Mouse (Mus musculus) liver, adult 2 months (tissue): ENCODE results near the gene Slc45a3.

Experiments
- CTCF ChIP-seq: fragments of 200-500 bp; IDR thresholded peaks from 2 replicates; pipeline ENCODE4 v1.5.1; 2011; ENCODE audit warnings: low read depth, low read length, control low read depth
- POLR2A ChIP-seq: fragments of 200-500 bp; IDR thresholded peaks from 2 replicates; pipeline ENCODE4 v1.6.1; 2011; ENCODE audit warnings: low read length, control low read depth; ENCODE audit not compliant: insufficient read depth; ENCODE audit errors: extremely low read depth

DNA sequence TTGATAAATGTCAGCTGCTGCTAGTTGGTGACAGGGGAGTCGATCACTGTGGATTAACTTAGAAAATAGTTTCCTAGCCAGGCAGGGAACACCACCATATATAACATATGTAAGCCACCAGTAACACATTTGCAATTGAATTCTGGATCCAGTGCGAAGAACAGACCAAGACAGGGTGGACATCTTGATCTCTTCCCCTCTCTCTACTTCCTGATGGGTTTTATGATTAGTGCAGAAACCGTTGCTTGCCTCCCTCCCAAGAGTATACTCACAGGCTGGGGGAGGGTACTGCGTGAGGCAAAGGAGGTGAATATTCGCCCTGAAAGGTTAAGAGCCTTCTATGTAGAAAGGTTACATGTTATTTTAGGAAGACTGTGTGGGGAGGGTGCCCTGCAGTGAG, 3.1 kb downstream of the Slc45a3 start:
- TF ChIP-seq POLR2A (no peak), CTCF (no peak)
